Mouse (Mus musculus) heart, postnatal 4 days (tissue): ENCODE results near the gene Mink1. TPM values are rescaled to one million over a fixed set of nuclear protein-coding genes. Genes with fewer than 3 reads are reported as not detected.
A peak's percentile ranks its signal among the peaks of the same experiment; 100 is the strongest.
"Not testable (repeated sequence)": the region's sequence is repeated elsewhere in the genome, so short reads cannot be mapped to it uniquely, and the experiment has no call there.

Source experiments
- DNase-seq: peaks from one replicate; pipeline ENCODE4 v3.0.0; 2021
- total RNA-seq, 2 experiments: library from RNA; stranded (reverse); gene quantifications; 2 replicates each; pipeline ENCODE4 v1.2.3; 2021

Mink1 gene
- 10 to 100 TPM; 38.2 to 42.5 TPM for total RNA-seq

DNA sequence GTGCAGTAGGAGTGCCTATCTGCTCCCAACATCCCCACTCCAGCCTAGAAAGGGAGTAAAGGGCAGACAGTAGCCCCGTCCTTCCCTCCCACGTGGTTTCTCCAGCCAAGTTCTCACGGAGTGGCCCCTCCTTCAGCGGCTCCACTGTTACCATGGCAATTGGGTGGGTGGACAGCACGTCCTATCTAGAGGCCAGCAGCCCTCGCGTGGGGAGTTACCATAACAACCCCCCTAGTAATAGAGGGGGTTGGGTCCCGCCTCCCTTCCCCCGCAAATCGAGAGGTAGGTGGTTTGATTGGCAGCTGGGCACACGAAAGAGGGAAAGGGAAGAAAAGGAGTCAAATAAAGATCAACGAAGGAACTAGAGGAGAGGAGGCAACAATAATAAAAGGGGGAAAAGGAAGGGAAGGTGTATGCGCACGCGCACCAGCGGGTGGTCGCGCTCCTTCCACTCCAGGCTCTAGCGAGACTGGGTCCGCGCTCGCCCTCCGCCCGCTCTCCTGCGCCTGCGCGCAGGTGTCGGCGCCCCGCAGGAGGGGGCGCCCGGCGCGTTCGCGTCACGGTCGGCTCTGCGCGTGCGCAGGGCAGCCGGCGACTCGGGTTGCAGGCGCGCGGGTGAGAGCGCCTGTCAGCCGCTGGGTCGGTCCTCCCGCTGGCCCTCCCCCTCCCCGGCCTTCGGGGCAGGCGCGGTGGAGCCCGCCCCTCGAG lies at the start of gene Mink1:
Mink1 (plus strand) TSS at position 595 of the 708 bp plus-strand sequence.
- DNase-seq: peak; percentile 92

GRCm38 (mm10) chr11:70513520-70513919 lies 49.2 kb upstream of the Mink1 start:
- DNase-seq: peak; percentile 25

DNA sequence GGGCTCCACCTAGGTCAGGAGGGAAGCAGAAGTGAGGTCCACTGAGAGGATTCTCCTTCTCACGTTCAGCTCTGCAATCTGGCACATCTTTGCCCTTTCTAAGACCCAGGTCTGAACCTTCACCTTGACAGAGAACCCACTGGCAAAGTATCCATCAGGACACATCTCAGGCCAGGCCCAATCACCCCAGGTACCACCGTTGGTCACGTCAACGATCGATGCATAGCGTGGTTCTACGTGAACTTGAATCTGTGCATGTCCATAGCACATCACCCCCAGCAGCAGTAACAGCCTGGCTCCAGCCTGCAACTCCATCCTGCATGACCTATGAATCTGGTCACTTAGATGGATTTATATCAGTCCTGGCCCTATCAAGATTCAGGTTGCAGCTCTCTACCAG lies 48.4 kb upstream of the Mink1 start, which contains the start of gene Vmo1:
Vmo1 (minus strand) TSS at position 329 of the 400 bp plus-strand sequence.
- DNase-seq: no peak

- DNase-seq: peak; percentile 40
Observed at GRCm38 (mm10) chr11:70516352-70516751, 46.3 kb upstream of the Mink1 start.

- no peak for DNase-seq
Observed at GRCm38 (mm10) chr11:70518436-70518835, 44.2 kb upstream of the Mink1 start.

GRCm38 (mm10) chr11:70518923-70519322 lies 43.8 kb upstream of the Mink1 start, which contains the start of gene Gltpd2:
Gltpd2 (plus strand) TSS chr11:70519196.
- DNase-seq: no peak

GRCm38 (mm10) chr11:70520178-70520769 lies 42.4 kb upstream of the Mink1 start:
- DNase-seq: peak; percentile 64

DNA sequence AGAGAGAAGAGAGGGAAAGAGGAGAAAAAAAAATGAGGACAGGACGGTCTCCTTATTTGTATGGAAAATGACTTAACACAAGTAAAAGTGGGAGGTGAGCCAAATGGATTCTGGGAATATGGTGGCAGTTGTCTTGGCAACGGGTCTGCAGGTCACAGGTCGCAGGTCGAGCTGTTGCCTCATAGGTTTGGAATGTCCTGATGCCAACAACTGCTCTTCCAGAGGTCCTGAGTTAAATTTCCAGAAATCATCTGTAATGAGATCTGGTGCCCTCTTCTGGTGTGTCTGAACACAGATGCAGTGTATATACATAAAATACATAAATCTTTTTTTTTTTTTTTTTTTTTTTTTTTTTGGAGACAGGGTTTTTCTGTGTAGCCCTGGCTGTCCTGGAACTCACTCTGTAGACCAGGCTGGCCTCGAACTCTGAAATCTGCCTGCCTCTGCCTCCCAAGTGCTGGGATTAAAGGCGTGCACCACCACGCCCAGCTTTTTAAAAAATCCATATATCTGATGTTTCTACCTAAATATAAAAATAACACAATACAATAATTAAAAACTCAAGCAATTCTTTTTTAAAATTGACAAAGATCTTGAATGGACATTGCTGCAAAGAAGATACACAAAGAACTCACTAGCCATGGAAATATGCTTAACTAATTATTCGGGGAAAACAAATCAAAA lies 39.2 kb upstream of the Mink1 start:
- DNase-seq: not testable (repeated sequence)

- no peak for DNase-seq
Observed at GRCm38 (mm10) chr11:70524782-70525181, 37.9 kb upstream of the Mink1 start.

DNA sequence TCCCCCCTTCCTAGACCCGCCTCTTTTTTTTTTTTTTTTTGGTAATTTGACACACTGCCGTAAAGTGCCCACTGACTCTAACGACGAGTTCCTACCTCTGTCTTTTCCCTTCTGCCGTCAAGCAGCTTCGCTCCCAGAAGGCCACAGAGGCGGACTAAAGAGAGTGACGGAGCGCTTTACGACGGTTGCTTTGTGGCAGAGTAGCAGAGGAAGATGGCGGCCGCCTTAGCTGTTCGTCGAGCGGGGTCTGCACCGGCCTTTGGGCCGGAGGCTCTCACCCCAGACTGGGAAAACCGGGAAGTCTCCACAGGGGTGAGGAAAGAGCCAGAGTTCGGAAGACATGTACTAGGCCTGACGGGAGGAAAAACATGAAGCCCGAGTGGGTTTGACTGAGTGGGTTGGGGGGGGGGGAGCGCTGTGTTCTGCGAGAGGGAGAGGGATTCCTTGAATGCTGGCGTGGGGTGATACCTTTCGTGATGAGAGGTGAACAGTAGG lies 37.5 kb upstream of the Mink1 start, which contains the start of gene Psmb6:
Psmb6 (plus strand) TSS at position 184 of the 495 bp plus-strand sequence.
- DNase-seq: peak; percentile 90

DNA sequence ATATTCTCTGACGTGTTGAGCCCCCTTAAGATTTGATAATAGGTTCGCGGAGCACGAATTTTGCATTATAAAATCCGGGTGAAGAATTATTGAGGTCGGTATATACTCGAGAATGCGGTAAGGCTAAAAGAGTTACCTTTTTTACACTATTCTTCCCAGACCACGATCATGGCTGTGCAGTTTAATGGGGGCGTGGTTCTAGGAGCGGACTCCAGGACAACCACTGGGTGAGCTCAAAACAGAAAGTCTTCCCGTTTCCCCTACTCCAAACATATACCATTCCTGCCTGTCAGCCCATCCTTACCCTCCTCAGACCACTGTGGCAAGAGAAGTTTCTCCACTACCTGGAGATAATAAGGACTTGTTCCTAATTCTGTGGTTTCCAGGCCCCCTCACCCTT lies 37.0 kb upstream of the Mink1 start:
- no peak for DNase-seq

DNA sequence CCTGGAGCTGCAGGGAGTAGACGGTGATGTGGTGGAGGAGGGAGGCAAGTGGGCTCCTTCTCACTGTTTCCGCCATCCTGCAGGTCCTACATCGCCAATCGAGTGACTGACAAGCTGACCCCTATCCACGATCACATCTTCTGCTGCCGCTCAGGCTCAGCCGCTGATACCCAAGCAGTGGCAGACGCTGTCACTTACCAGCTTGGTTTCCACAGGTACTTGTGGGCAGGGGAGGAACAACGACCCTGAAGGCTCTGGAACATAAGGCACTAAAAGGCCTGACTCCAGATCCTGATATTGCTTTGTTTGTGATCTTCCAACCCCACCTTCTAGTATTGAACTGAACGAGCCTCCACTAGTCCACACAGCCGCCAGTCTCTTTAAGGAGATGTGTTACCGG lies 36.5 kb upstream of the Mink1 start:
- no peak for DNase-seq

- no peak for DNase-seq
Observed at GRCm38 (mm10) chr11:70528610-70529009, 34.1 kb upstream of the Mink1 start.

- DNase-seq: not testable (repeated sequence)
Observed at GRCm38 (mm10) chr11:70531065-70531464, 31.6 kb upstream of the Mink1 start.

GRCm38 (mm10) chr11:70532839-70533238 lies 29.8 kb upstream of the Mink1 start, which contains the start of gene Gm40193:
Gm40193 (minus strand) TSS chr11:70532939.
- no peak for DNase-seq

DNA sequence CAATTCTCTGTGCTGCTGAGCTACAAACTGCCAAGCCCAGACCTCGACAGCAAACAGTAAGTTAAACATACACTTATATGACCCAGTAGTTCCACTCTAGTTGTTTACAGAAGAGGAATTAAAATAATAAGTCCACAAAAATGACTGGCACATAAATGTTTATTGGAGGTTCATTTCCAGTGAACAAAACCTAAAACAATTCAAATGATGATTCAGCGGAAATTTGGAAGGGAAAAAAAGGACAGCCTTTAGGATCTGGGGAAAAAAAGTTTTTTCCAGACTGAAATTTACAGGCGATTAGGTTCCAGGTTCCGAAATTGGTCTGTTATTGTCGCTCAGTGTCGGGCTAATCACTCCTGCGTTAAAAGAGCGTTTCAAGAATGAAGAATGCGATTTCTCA lies 23.3 kb upstream of the Mink1 start:
- DNase-seq: no peak

- peak; percentile 92 for DNase-seq
Observed at GRCm38 (mm10) chr11:70539877-70540587, 22.6 kb upstream of the Mink1 start, which contains the start of gene Pld2. Pld2 (plus strand) TSS chr11:70540064.

- no peak for DNase-seq
Observed at GRCm38 (mm10) chr11:70540928-70541327, 21.8 kb upstream of the Mink1 start.

- no peak for DNase-seq
Observed at GRCm38 (mm10) chr11:70541415-70541814, 21.3 kb upstream of the Mink1 start.

- no peak for DNase-seq
Observed at GRCm38 (mm10) chr11:70544496-70544895, 18.2 kb upstream of the Mink1 start.

DNA sequence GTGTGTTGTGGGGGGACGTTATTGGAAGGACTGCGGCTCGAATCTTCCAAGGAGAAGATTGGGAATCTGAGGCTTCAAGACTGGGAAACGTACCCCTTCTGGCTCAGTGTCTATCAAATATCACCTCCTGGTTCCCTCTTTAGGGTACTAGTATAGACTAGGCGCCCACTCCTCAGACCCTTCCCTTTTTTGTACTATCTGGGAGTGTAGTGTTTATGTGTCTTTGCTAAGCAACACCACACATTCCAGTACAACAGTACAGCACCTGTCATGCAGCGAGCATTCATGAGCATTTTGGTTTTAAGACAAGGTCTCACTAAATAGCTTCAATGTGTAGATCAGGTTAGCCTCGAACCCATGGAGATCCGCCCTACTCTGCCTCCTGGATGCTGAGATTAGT lies 11.2 kb upstream of the Mink1 start:
- no peak for DNase-seq

DNA sequence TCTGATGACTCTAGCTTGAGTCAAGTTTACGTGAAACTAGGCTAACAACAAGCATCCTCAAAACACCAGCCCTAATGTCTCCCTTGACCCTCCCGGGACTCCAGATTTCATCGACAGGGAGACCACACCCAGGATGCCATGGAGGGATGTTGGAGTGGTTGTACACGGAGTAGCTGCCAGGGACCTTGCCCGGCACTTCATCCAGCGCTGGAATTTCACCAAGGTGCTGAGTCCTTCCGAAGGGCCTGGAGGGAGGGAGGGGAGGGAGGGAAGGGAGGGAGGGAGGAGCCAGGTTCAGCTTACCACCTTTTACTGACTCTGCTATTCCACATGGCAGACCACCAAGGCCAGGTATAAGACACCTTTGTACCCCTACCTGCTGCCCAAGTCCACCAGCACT lies 8.7 kb upstream of the Mink1 start:
- no peak for DNase-seq
